Mouse (Mus musculus): Measurements from ENCODE around the gene Slc41a3. TPM values are rescaled to one million over a fixed set of nuclear protein-coding genes. Genes with fewer than 3 reads are reported as not detected.

Gene Slc41a3
- total and polyA plus RNA-seq, 3 experiments = 0.10 to 0.59 (median 0.15) TPM

GRCm38 (mm10) chr6:90618821-90619636 is 14.5 kb downstream of the Slc41a3 start:
- Histone ChIP-seq H3K79me2 (replicated peaks; ENCODE audit: control insufficient read depth, extremely low read depth, insufficient read depth, poor library complexity, severe bottlenecking) (no peaks in the 10 kb centered on the region), H3K9me3 (replicated peaks; ENCODE audit: low read length) (no peaks in the 10 kb centered on the region), H3K36me3 (replicated peaks in 1 of 2; ENCODE audit: control insufficient read depth in 1 of 2, insufficient read depth in 1 of 2, low read length in 1 of 2) (no peaks in the 10 kb centered on the region), H3K9ac (ENCODE audit: insufficient read depth, low read depth) (no peak overlapping the region), H3K27me3 (replicated peaks) (peaks cover 89% of the 10 kb centered on the region), H3K4me2 (ENCODE audit: insufficient read depth, low read depth, poor library complexity, severe bottlenecking) (no peak overlapping the region), H3K27ac (ENCODE audit: insufficient read depth, low read depth) (no peak overlapping the region), H3K4me3 (replicated peaks in 1 of 3; ENCODE audit: low read depth in 2 of 3, low read length in 2 of 3, poor library complexity in 1 of 3) (no peak overlapping the region), H3K4me1 (ENCODE audit: control insufficient read depth in 1 of 2, insufficient read depth in 2 of 2) (0 out of 4 replicates have a peak, but pooled peaks cover 0 to 4% of the 10 kb centered on the region in 2 experiments)
- in situ Hi-C loops (cut with MboI; ENCODE audit: low pct_ligation_motif_present, low pct_unique_long_range_greater_than_20kb, low sequenced_read_pairs) = no loop called here
- DNase-seq (ENCODE audit: extremely low read depth) = no peak
- dilution Hi-C loops (cut with MboI; ENCODE audit: extremely low pct_ligation_motif_present, extremely low pct_unique_long_range_greater_than_20kb, low sequenced_read_pairs) = no loop called here
- TF ChIP-seq MAX (IDR thresholded peaks at IDR 0.05; ENCODE audit: low read length) (no peak), POLR2A (IDR thresholded peaks at IDR 0.05; ENCODE audit: low read depth, low read length) (no peak), ZC3H11A (IDR thresholded peaks at IDR 0.05; ENCODE audit: low read depth, low read length) (no peak), UBTF (IDR thresholded peaks at IDR 0.05; ENCODE audit: low read depth, low read length) (no peak), MEF2A (IDR thresholded peaks at IDR 0.05; ENCODE audit: borderline replicate concordance, low read depth, low read length) (no peak), EP300 (IDR thresholded peaks at IDR 0.05; ENCODE audit: low read length) (no peak), CTCF (conservative IDR thresholded peaks at IDR 0.05 in 1 of 2, IDR thresholded peaks at IDR 0.05 in 1 of 2; ENCODE audit: low read depth in 2 of 2, low read length in 2 of 2) (no peak), RCOR1 (conservative IDR thresholded peaks at IDR 0.05; ENCODE audit: low read depth, low read length) (no peak), ZNF384 (IDR thresholded peaks at IDR 0.05; ENCODE audit: low read depth, low read length) (no peak)

- Histone ChIP-seq H3K4me1 (ENCODE audit: control insufficient read depth in 1 of 2, insufficient read depth in 2 of 2) (0 out of 4 replicates have a peak, but pooled peaks cover 0 to 4% of the 10 kb centered on the region in 2 experiments), H3K27me3 (replicated peaks) (peaks cover 88% of the 10 kb centered on the region), H3K4me2 (ENCODE audit: insufficient read depth, low read depth, poor library complexity, severe bottlenecking) (no peak overlapping the region), H3K36me3 (replicated peaks in 1 of 2; ENCODE audit: control insufficient read depth in 1 of 2, insufficient read depth in 1 of 2, low read length in 1 of 2) (no peaks in the 10 kb centered on the region), H3K27ac (ENCODE audit: insufficient read depth, low read depth) (no peak overlapping the region), H3K9me3 (replicated peaks; ENCODE audit: low read length) (no peaks in the 10 kb centered on the region), H3K4me3 (replicated peaks in 1 of 3; ENCODE audit: low read depth in 2 of 3, low read length in 2 of 3, poor library complexity in 1 of 3) (no peak overlapping the region), H3K79me2 (replicated peaks; ENCODE audit: control insufficient read depth, extremely low read depth, insufficient read depth, poor library complexity, severe bottlenecking) (no peaks in the 10 kb centered on the region), H3K9ac (ENCODE audit: insufficient read depth, low read depth) (no peak overlapping the region)
- DNase-seq (ENCODE audit: extremely low read depth) = no peak
- dilution Hi-C loops (cut with MboI; ENCODE audit: extremely low pct_ligation_motif_present, extremely low pct_unique_long_range_greater_than_20kb, low sequenced_read_pairs) (no loop called here), in situ Hi-C loops (cut with MboI; ENCODE audit: low pct_ligation_motif_present, low pct_unique_long_range_greater_than_20kb, low sequenced_read_pairs) (no loop called here)
- TF ChIP-seq ZKSCAN1 (IDR thresholded peaks at IDR 0.05; ENCODE audit: borderline replicate concordance, low read depth, low read length) (no peak), USF1 (IDR thresholded peaks at IDR 0.05; ENCODE audit: low read depth, low read length) (no peak), ELF1 (IDR thresholded peaks at IDR 0.05; ENCODE audit: low read depth, low read length) (no peak), NELFE (IDR thresholded peaks at IDR 0.05; ENCODE audit: low read depth, low read length) (no peak), POLR2A (IDR thresholded peaks at IDR 0.05; ENCODE audit: low read depth, low read length) (no peak), MAFK (IDR thresholded peaks at IDR 0.05; ENCODE audit: insufficient replicate concordance, low read length) (no peak), NRF1 (IDR thresholded peaks at IDR 0.05; ENCODE audit: low read depth, low read length) (no peak), BHLHE40 (IDR thresholded peaks at IDR 0.05; ENCODE audit: low read depth, low read length) (no peak), MEF2A (IDR thresholded peaks at IDR 0.05; ENCODE audit: borderline replicate concordance, low read depth, low read length) (no peak), EP300 (IDR thresholded peaks at IDR 0.05; ENCODE audit: low read length) (no peak), MYC (IDR thresholded peaks at IDR 0.05; ENCODE audit: low read depth, low read length) (no peak), POLR2AphosphoS2 (IDR thresholded peaks at IDR 0.05; ENCODE audit: low read depth, low read length) (no peak), ZC3H11A (IDR thresholded peaks at IDR 0.05; ENCODE audit: low read depth, low read length) (no peak)
Observed at GRCm38 (mm10) chr6:90619936-90620335, 15.4 kb downstream of the Slc41a3 start.

All from CH12.LX (cell line).